Mouse (Mus musculus) heart, postnatal 0 days (tissue): ENCODE data around the gene Mtf1.

Experiments
- CTCF ChIP-seq: IDR thresholded peaks from 2 replicates; pipeline ENCODE4 v1.5.1; 2016; ENCODE audit warnings: antibody characterized with exemption, control low read depth, low read depth
- EP300 ChIP-seq: IDR thresholded peaks from 2 replicates; pipeline ENCODE4 v1.6.1; 2016; ENCODE audit warnings: antibody characterized with exemption, low read depth

DNA sequence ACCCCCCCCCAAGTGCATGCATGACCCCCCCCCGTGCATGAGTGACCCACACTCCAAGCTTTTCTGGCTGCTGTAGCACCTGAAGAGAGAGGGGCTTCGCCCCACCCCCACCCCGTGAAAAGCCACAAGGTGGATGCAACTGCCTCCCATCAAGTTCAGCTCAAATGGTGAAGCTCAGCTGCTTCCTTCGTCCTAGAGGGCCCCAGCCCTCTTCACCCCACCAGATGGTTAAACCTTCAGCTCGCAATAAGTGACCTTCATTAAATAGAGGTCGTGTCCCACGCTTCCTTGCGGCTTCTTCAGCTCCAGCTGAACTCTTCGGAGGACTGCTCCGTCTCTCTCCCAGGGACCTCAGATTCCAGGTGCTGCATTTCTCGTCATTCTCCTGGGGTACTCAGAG is 78.7 kb downstream of the Mtf1 start, which contains the start of gene Epha10:
- no peak for TF ChIP-seq CTCF
- TF ChIP-seq EP300: no peak
